Mouse (Mus musculus) bone marrow, adult 2 months (tissue): ENCODE measurements around the gene Ttc17.

Experiments used
- CTCF ChIP-seq: fragments of 200-500 bp; IDR thresholded peaks from 2 replicates; pipeline ENCODE4 v1.5.1; 2011; ENCODE audit warnings: low read length, control low read depth; ENCODE audit not compliant: control insufficient read depth, insufficient read depth
- POLR2A ChIP-seq: fragments of 200-500 bp; IDR thresholded peaks from 2 replicates; pipeline ENCODE4 v1.6.1; 2011; ENCODE audit warnings: low read depth, mild to moderate bottlenecking, control low read depth, low read length, borderline replicate concordance; ENCODE audit not compliant: control insufficient read depth

DNA sequence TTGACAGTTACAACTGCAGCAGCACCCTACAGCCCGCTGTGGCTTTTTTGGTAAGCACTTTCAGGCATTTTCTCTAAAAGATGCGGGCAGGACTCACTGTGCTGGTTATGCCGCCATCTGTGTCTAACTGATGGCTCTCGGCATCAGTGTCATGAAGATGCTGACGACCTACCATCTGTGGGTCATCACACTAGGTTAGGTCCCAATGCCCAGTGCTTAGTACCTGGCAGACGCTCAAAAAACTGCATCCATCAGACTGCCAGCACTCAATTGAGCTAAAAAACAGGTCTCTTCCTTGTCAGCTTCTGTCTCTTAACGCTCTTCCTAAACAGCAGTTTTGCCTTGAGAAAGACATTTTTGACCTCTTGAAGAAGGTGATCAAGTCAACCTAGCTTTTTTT, 29.0 kb upstream of the Ttc17 start:
- TF ChIP-seq CTCF (no peak), POLR2A (no peak)
